22 mouse cellular contexts compared by ENCODE assay signal in the genomic region with DNA sequence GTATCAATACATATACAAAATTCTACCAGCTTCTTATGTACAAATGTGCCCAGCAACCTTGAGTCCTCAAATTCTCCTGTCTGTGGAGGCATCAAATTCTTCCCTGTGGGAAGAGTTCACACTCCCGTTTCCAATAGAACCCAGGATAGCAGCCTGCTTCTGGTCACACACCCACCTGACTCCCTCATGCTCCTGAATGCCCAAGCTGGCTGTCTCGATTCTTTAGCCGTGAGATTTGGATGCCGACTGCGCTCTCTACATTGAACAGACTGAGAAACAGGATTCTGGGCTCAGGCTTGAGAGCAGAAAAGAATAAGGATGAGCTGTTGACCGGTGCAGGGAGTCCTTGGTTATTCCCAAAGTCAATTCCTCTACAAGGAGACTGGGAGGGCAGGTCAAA. TPM values are rescaled to one million over a fixed set of nuclear protein-coding genes. Genes with fewer than 3 reads are reported as not detected.
"Had no signal": no experiment of that assay in that cellular context is flagged by ENCODE, and none has a peak within 500 bp of the region (broad histone marks: within the 10 kb centered on the region; RNA-seq: fewer than 3 reads in every experiment).

No protein-coding gene starts in this region.

- H3K4me3 ChIP-seq: midbrain, embryonic 10.5 days; midbrain, embryonic 13.5 days; midbrain, embryonic 15.5 days; myocyte; neural tube, embryonic 13.5 days; neural tube, embryonic 15.5 days had no signal

- DNase-seq: lung, adult 18-20 months; lung, embryonic 14.5 days; lung, postnatal 10 days; lung, postnatal 4 days; retina, postnatal 1 day; right cerebral cortex, adult 18-20 months; right cerebral cortex, postnatal 25 days; right cerebral cortex, postnatal 4 days; spleen, adult 18-20 months; thymus, adult 18-20 months; thymus, postnatal 14 days; thymus, postnatal 36 days had no signal

- H3K27me3 ChIP-seq: midbrain, embryonic 13.5 days; midbrain, embryonic 15.5 days; neural tube, embryonic 13.5 days; neural tube, embryonic 15.5 days had no signal

- H3K27ac ChIP-seq: midbrain, embryonic 13.5 days; midbrain, embryonic 15.5 days; neural tube, embryonic 13.5 days; neural tube, embryonic 15.5 days had no signal

- H3K9me3 ChIP-seq: midbrain, embryonic 10.5 days; midbrain, embryonic 13.5 days; midbrain, embryonic 15.5 days; neural tube, embryonic 13.5 days; neural tube, embryonic 15.5 days had no signal

- ATAC-seq: midbrain, embryonic 13.5 days; midbrain, embryonic 15.5 days had no signal

- H3K4me2 ChIP-seq: lung, embryonic 14.5 days; midbrain, embryonic 13.5 days; midbrain, embryonic 15.5 days; neural tube, embryonic 13.5 days; neural tube, embryonic 15.5 days had no signal

- H3K4me1 ChIP-seq: midbrain, embryonic 15.5 days; neural tube, embryonic 13.5 days; neural tube, embryonic 15.5 days had no signal

- H3K36me3 ChIP-seq: midbrain, embryonic 10.5 days; midbrain, embryonic 13.5 days; midbrain, embryonic 15.5 days; neural tube, embryonic 13.5 days; neural tube, embryonic 15.5 days had no signal

- H3K9ac ChIP-seq: lung, embryonic 14.5 days; midbrain, embryonic 13.5 days; midbrain, embryonic 15.5 days; neural tube, embryonic 13.5 days; neural tube, embryonic 15.5 days had no signal

RNA-seq across cellular contexts. Expression of a gene that starts 48.3 kb away (rescaled TPM):
- total RNA-seq: megakaryocyte, adult 5-6 weeks; megakaryocyte-erythroid progenitor cell, adult 5-6 weeks had no signal
- polyA plus RNA-seq: midbrain, embryonic 10.5 days; midbrain, embryonic 13.5 days; midbrain, embryonic 15.5 days; neural tube, embryonic 11.5 days; neural tube, embryonic 13.5 days; neural tube, embryonic 15.5 days; small intestine, adult 2 months had no signal
